Mouse (Mus musculus): ENCODE measurements at regions not wholly inside any gene's neighbourhood (a gene's known extent, or its start where the extent isn't known, plus 50 kb on each side); places are given as distances from the start of the nearest gene placed in this dataset.

GRCm38 (mm10) chr1:137452749-137453148 lies 492.5 kb upstream of the Nr5a2 start:
- no peak for DNase-seq (ENCODE audit: low spot score in 2 of 2)

DNA sequence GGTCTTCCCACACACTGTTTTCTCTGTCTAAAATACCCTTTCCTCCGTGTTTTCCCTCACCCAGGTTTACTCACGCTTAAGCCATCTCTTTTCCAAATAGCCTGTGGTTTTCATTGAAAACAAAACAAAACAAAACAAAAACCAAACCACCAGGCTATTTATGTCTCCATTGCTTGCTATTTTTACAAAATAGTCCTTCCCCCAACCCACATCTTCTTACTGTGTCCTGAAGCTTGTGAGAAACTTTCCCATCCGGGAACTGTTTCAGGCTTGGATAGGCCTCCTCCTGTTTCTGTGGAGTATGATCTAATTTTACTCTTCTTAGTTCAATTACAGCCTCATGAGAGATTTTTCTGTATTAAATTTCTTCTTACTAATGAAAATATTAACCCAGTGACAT lies 486.2 kb upstream of the Nr5a2 start:
- DNase-seq (ENCODE audit: low spot score in 2 of 2): no peak

DNA sequence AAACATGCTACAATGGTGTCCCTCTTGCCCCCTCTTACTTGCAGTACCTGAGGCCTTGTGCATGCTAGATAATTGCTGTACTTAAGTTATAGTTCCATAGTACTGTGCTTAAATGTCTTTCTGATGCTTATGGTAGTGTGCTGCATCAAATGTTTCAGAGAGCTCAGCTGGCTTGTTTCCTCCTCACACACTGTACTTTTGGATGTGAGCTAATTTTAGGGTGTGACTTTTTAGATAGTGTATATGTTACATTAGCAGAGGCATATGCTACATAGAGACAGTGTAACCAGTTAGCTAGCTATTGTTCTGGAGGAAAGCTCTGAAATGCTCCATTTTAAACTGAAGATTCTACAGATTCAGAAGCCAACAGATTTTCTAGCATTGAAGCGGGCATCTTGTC lies 467.9 kb upstream of the Nr5a2 start:
- DNase-seq (ENCODE audit: low spot score in 2 of 2): no peak

DNA sequence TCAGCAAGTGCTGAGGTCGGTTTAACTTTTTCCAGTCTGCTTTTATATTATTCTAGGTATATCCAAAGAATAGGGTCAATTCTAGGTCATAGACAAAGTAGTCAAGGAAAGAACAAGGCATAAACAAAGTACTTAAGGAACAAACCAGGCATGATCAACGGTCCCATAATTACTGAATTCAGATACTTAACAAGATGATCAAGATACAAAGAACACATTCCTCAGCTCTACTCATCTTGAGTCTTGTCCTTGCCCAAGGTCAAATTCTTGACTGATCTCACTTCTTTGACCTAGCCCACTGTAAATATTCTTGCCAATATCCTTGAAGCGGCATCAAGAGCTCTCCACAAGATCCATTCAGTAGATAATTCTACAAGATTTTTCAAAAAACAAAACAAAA lies 458.1 kb upstream of the Nr5a2 start:
- no peak for DNase-seq (ENCODE audit: low spot score in 2 of 2)

GRCm38 (mm10) chr1:137396736-137397135 lies 436.5 kb upstream of the Nr5a2 start:
- no peak for DNase-seq (ENCODE audit: low spot score in 2 of 2)

DNA sequence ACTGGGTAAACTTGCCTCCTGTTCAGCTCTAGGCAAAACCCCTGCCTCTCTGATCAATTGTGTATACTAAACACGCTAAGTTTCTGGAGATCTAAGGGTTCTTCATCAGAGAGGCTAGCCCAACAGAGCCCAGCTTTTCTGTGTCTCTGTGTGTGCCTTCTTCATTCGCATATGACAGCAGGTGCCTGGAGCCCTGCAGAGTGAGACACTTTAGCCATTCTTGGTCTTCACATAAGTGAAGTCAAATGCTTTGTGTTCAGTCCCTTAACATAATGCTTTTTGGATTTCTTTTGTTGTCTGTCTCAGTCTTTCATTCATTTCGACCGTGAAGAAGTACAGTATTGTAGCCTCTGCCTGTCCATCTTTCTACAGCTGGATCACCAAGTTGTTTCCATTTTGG lies 427.3 kb upstream of the Nr5a2 start:
- no peak for DNase-seq (ENCODE audit: low spot score in 2 of 2)

DNA sequence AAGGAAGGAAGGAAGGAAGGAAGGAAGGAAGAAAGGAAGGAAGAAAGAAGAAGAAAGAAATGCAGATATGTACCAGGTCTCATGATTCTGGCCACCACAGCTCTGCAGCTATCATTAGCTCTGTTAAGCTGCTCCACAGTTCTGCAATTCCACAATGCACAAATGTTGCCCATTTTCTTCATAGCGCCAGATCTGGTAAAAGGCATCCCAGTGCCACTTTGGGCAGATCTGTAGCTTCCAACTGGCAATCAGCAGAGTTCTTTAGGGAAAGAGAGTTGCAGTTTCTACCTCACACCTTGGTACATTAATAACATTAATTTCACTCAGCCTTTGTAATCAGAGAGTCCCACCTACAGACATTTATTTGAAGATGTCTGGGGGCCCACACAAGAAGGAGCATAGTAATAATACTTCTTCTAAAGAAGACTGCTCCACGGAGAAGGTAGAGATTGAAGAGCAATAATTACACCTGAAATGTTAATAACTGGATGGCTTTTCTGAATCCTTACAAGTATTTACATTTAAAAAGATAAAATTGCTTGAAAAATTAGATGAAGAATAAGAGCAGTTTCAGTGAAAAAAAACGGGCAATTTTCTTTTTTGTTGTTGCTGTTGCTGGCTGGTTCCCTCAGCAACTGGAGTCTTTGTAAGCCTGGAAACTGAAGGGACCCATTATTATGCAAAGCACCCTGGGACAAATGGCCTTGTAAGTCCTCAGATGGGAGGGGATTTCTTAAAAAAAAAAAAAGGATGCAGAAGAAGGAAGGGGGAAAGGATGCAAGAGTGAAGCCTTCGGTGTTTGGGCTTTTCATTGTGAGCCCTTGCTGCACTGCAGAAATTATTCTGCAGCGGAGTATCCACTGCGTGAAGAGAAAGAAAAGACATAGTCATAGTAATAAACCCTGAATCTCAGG lies 418.1 kb upstream of the Nr5a2 start:
- DNase-seq (ENCODE audit: low spot score in 2 of 2): no peak

DNA sequence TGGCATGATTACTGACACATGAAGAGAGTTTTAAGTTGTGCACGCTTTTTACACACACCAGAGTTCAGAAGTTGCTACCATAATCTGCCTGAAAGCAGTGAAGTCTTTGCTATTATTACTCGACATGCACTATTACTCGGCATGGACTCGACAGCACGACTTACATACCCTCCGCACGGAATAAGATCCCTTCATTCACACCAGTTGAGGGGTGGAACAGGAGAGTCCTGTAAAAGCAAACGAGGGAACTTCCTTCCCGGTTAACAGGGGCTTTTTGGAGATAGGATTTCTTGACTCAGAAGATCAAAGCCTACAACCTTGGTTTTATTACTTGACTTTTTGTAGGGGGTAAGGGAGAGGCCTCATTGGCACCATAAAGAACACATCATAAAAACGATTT lies 416.4 kb upstream of the Nr5a2 start:
- no peak for DNase-seq (ENCODE audit: low spot score in 2 of 2)

DNA sequence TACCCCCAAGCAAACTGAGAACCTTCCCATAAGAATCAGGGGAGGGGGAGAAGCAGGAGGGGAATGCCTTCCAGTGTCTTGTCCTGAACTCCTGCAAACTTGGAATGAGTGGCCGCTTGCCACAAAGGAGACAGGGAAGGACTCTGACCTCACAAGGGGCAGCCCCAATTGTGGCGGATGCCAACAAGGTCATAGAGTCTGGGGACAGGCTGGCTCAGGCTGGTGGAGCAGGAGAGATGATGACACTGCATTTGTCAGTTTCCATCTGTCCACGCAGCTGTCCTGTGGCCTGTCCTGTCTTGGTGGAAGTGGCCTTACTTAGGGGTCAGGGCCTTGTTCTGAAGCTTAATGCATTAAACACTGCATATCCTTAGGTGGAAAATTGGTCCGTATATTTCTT lies 414.4 kb upstream of the Nr5a2 start:
- DNase-seq (ENCODE audit: low spot score in 2 of 2): no peak

GRCm38 (mm10) chr1:137373509-137374420 lies 413.5 kb upstream of the Nr5a2 start:
- DNase-seq (ENCODE audit: low spot score in 2 of 2): no peak

- no peak for DNase-seq (ENCODE audit: low spot score in 2 of 2)
Observed at GRCm38 (mm10) chr1:137372236-137372635, 412.0 kb upstream of the Nr5a2 start.

- DNase-seq (ENCODE audit: low spot score in 2 of 2): no peak
Observed at GRCm38 (mm10) chr1:137364396-137364795, 404.1 kb upstream of the Nr5a2 start.

DNA sequence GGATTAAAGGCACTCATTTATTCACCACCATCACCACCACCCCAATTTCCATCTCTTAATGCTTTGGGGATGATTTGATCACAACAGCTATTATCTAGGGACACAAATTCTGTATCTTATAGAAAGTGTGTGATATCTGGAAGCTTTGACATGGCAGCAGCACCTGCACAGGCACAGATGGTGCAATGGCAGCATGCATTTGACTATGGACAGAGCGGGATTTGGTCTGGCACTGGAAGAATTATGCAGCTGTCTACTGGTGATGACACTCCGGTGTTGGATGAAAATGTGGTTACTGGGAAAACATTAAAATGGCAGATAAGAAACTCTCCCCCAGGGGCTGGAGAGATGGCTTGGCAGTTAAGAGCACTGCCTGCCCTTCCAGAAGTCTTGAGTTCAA lies 403.7 kb upstream of the Nr5a2 start:
- no peak for DNase-seq (ENCODE audit: low spot score in 2 of 2)

DNA sequence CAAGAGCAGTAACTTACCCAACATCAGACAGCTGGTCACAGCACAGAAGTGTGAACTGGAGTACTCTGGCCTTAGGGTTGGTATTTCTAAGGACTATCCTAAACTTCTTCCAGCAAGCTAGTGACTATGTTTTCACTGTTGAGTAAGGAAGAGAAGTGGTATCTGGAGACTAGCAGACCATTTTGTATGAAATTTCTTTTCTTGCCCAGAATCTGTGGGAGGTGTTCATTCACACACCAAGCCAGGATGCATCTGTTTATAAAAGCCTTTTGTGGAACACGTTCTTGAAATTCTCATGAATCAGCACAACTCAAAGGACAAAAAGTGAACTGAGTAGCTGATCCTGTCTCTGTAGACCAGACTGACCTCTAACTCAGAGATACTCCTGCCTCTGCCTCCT lies 403.3 kb upstream of the Nr5a2 start:
- DNase-seq (ENCODE audit: low spot score in 2 of 2): no peak

DNA sequence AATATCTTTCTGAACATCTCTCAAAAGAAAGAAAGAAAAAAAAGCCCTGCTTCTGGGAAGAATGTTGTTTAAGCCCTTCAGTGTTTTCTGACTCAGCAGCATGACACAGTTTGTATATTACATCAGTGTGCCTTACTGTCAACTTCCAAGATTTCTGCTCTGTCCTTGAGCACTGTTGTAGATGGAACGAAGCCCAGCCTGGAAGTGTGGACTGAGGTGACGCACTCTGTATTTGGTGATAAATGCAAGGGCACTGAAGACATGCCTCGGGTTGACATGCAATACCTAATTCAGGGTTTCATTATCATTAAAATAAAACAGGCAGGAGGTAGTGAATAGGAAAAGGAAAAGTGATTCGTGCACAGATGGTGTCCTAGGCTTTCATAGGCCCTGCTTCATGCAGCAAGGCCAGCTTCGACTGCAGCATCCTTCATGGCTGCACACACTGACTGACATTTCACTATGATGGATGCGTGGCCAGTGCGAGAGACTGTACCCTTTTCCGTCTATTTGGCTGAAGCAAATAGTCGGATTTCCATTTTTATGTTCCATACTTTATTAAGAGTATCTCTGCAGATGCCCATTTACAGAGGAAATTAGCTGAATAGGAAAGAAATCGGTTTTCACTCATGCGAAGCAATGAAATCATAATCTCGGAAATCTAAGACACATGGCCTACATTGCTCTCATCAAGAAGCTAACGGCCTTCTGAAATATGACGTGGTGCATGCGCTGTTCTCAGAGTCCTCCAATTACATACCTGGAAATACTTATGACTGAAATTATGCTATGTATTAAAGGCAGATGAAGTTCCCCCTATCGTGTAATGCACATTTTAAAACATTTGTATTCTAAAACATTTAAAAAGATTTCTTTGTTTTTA lies 400.7 kb upstream of the Nr5a2 start:
- DNase-seq (ENCODE audit: low spot score in 2 of 2): no peak

DNA sequence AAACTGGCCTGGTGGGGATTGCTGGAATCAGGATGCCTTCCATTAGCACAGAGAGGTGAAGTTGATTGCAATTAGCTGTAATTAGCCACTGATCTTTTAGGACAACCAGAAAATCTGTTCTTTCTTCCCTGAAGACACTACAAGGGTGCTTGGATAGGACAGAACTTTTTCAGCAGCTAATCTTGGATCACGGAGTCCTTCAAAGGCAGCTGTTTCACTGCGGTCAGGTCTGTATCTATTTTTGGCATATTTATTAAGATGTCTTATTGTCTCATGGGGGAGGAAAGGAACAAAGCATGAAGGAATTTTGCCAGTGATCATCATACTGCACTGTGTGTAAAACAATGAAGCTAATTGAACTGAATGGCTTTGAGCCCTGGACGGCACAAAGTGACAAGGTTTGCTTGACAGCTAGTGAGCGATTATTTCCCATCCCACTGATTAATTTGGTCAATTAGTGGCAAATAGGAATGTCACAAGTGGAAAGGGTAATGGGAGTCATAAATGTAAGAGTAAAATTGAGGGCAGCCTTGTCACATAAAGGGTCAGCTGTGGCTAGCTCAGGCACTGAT lies 395.8 kb upstream of the Nr5a2 start:
- DNase-seq (ENCODE audit: low spot score in 2 of 2): no peak

GRCm38 (mm10) chr1:137352390-137353027 lies 392.3 kb upstream of the Nr5a2 start:
- no peak for DNase-seq (ENCODE audit: low spot score in 2 of 2)

DNA sequence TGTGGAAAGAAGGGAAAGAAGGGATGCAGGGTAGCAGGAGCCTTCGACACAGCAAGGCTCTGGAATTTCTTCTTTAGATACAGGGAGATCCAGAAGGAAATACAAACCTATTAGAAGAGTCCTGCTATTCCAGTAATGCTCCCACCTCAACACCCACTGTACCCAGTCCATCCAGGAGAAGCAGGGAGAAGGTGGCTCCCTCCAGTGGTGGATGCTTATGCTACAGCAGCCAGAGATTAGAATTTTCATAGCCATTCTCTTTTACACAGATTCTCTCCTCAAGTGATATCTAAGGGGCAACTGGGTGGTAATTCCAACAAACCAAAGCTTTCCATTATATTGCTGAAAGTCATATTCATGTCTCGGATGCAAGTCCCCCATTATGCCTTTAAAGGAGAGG lies 373.9 kb upstream of the Nr5a2 start:
- DNase-seq (ENCODE audit: low spot score in 2 of 2): no peak

DNA sequence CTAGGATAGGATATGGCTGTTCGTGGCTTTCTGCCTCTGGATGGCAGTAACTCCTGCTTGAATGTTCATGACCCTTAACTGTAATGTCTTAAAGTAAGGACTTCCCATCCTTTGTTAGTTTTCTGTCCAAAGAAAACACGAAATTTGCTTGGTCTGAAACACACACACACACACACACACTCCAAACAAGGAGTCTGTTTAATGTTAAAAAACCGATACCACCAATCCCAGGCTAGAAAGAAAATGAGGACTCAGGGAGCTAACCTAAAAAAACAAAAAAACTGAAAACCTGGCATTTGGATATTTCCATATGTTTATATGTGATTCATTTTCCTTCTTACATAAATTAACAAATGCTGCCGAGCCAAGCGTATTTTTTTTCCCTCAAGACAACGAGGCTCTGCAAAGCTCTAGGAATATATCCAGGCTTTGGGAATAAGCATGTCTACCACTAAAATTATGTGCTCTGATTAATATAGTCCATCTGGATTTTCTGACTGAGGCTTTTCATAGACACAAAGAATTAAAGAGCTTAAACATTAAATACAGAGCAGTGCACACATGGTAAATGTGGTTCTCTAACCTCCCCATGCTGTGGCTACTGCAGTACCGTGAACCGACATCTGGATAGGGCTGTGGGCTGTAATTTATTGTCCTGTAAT lies 372.0 kb upstream of the Nr5a2 start:
- no peak for DNase-seq (ENCODE audit: low spot score in 2 of 2)

DNA sequence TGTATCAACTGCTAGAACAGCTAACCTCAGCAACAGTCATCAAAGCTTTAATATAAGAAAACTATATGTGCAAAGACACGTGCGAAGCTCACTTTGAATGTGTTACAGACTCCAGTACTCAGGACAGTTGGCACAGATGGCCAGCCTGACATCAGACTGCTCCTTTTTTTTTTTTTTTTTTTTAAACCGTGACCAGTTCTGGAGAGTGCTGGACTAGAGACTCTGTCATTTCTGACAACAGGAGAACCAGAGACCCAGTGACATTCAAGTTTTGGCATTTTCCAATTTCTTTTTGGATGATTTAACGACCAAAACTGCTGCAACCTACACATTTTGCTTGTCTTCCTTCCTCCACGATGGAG lies 371.5 kb upstream of the Nr5a2 start:
- no peak for DNase-seq (ENCODE audit: low spot score in 2 of 2)

DNA sequence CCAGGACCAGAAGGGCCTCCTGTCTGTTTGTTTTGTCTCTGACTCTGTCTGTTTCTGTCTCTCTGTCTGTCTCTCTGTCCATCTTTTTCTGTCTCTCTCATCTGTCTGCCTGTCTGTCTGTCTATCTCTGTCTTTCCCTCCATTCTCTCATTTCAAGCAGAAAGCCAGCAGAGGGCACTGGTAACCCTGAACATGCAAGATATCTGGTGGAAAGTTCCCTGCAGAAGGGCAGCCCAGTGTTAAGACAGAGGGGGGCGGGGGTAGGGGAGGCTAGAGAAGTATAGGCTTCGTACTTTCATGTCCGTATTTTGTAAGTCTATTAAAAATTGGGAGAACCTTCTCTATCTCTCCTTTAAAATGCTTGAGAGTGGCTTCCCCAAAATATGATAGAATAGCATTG lies 370.4 kb upstream of the Nr5a2 start:
- DNase-seq (ENCODE audit: low spot score in 2 of 2): no peak
